Mouse (Mus musculus) limb, embryonic 11.5 days (tissue): Measurements from ENCODE around the gene Gas6. TPM values are rescaled to one million over a fixed set of nuclear protein-coding genes. Genes with fewer than 3 reads are reported as not detected.

Experiments
- ATAC-seq: fragments of 200-750 bp; cut with Nextera tagmentation; 2 replicates; pipeline ENCODE4 v1.8.0; 2017; ENCODE audit warnings: low read depth; ENCODE audit not compliant: insufficient number of reproducible peaks, low FRiP score, low TSS enrichment
- DNase-seq: peaks from one replicate; pipeline ENCODE4 v3.0.0-alpha.2; 2015; ENCODE audit warnings: low spot score
- H3K27ac ChIP-seq: fragments of 300-500 bp; sonication (generic); replicated peaks from 2 replicates; pipeline ENCODE4 v1.5.1; 2014; ENCODE audit warnings: low read depth, mild to moderate bottlenecking, low read length
- H3K27me3 ChIP-seq: fragments of 300-500 bp; sonication (generic); 2 replicates; pipeline ENCODE4 v1.6.1; 2014; ENCODE audit warnings: mild to moderate bottlenecking, low read length, mixed read lengths; ENCODE audit not compliant: control insufficient read depth, insufficient read depth
- H3K36me3 ChIP-seq: fragments of 300-500 bp; sonication (generic); 2 replicates; pipeline ENCODE4 v1.6.1; 2014; ENCODE audit warnings: mild to moderate bottlenecking, low read length, moderate library complexity, mixed read lengths; ENCODE audit not compliant: control insufficient read depth, insufficient read depth
- H3K4me1 ChIP-seq: fragments of 300-500 bp; sonication (generic); 2 replicates; pipeline ENCODE4 v1.6.1; 2014; ENCODE audit warnings: low read length, mixed read lengths; ENCODE audit not compliant: control insufficient read depth, insufficient read depth
- H3K4me2 ChIP-seq: fragments of 300-500 bp; sonication (generic); 2 replicates; pipeline ENCODE4 v1.6.1; 2014; ENCODE audit warnings: low read depth, mild to moderate bottlenecking, moderate library complexity; ENCODE audit not compliant: severe bottlenecking
- H3K4me3 ChIP-seq: fragments of 300-500 bp; sonication (generic); 2 replicates; pipeline ENCODE4 v1.5.1; 2014; ENCODE audit warnings: low read depth, low read length
- H3K9ac ChIP-seq: fragments of 300-500 bp; sonication (generic); 2 replicates; pipeline ENCODE4 v1.6.1; 2014; ENCODE audit warnings: mild to moderate bottlenecking, low read length
- H3K9me3 ChIP-seq: fragments of 300-500 bp; sonication (generic); 2 replicates; pipeline ENCODE4 v1.6.1; 2016; ENCODE audit warnings: low read length; ENCODE audit not compliant: control insufficient read depth
- WGBS: fragments of 180-500 bp; shearing (Covaris S2); extraction: QIAGEN DNeasy Blood & Tissue Kit; methylation state at CpG from one replicate; pipeline ENCODE4 v1.1.7; 2014; 5-methylcytosine and 5-hydroxymethylcytosine counted together
- polyA plus RNA-seq: library from polyadenylated mRNA; unstranded; fragments of >200 nt; fragmentation: Nextera tagmentation; extraction: Ambion mirVana; gene quantifications from 2 replicates; pipeline ENCODE4 v1.2.1, GENCODE M21; 2014

Gas6 gene
- polyA plus RNA-seq, 1 experiment from 2014 or later, result 3.2 TPM

DNA sequence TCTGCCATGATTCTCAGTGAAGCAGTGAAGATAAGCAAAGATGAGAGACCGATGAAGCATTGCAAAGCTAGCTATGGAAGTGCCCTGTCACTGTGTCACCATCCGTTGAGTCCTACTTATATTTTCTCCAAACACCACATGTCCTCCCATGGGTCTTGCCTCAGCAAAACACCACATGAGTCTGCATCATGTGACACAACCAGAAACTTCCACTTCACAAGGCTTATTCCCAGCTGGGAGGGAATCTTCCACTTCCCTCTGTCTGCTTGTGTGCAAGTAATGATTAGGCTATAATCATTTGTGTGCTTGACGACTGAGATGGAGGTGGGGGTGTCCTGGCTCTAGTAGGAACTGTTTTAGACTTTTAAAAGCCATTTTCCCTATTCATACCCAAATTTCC is 6.9 kb upstream of the Gas6 start:
- Histone ChIP-seq H3K4me2 (no peak overlapping the region), H3K27me3 (no peaks in the 10 kb centered on the region), H3K36me3 (no peaks in the 10 kb centered on the region), H3K27ac (no peak overlapping the region), H3K4me3 (no peak overlapping the region), H3K9ac (no peak overlapping the region), H3K4me1 (no peaks in the 10 kb centered on the region), H3K9me3 (no peaks in the 10 kb centered on the region)
- WGBS, result 82% methylated on average over 3 of the region's 3 CpGs
- DNase-seq, result no peak
- ATAC-seq, result no peak

DNA sequence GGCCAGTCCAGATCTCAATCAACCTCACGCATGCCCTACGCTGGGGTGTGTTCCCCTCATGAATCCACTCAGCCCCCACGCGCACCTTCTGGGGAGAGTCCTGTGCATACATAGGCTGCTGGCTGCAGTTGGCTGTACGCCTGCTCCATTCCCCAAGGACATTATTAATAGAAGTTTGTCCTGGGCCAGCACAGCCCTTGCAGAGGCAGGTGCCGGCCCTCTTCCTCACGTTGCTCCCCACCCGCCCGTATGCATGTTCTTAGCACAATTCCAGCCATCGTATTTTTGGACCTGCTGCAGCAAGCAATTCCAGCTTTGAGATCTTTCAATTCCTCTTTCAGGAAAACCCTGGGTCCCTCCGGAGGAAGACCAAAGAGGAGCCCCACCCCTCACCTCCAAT is 1.3 kb downstream of the Gas6 start:
- no peaks in the 10 kb centered on the region for H3K36me3 ChIP-seq
- H3K4me2 ChIP-seq, result no peak overlapping the region
- no peak overlapping the region for H3K9ac ChIP-seq
- ATAC-seq (no peak), DNase-seq (no peak)
- H3K27me3 ChIP-seq, result peaks cover 26% of the 10 kb centered on the region
- H3K9me3 ChIP-seq, result no peaks in the 10 kb centered on the region
- H3K27ac ChIP-seq, result no peak overlapping the region
- 0 out of 2 replicates have a peak, but pooled peaks cover 4% of the 10 kb centered on the region for H3K4me1 ChIP-seq
- 56% methylated on average over 11 of the region's 11 CpGs for WGBS
- no peak overlapping the region for H3K4me3 ChIP-seq

DNA sequence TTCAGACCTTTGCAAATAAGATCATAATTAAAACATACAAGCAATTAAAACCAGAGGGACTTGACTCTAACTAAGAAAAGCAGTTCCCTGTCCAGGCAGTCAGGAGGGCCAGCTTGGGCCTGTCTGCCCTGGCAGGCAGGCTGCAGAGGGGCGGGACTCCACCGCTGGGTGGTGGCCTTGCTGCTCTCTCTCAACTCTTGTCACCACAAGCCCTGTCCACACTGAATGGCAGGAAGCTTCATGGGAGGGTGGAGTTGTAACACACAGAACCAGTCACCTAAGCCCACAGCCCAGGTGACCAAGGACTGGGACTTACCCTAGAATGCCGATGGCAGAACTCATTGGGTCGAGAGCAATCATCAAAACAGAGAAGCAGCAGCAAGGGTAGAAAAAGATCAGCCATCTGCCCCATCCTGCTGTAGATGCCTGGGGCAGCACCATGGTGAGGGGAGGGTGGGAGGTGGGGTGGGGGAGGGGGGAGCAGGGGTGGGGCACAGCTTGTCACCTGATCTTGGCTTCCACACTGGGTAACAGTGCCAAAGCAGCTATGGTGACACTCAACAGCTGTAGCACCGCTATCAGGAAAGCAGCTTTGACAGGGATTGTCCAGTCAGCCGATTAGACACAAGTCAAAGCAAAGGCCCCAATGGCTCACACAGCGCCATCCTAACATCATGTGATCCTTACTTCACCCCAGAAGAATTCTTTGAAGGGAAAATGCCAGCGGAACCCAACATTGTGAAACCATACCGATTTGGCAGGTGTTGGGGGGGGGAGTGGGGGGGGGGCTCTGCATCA is 1.9 kb downstream of the Gas6 start:
- DNase-seq (no peak), ATAC-seq (no peak; the same call in 1 of the 2 replicates)
- 52% methylated on average over 9 of the region's 9 CpGs for WGBS
- Histone ChIP-seq H3K9me3 (no peaks in the 10 kb centered on the region), H3K4me1 (0 out of 2 replicates have a peak, but pooled peaks cover 4% of the 10 kb centered on the region), H3K4me2 (no peak overlapping the region), H3K4me3 (no peak overlapping the region), H3K27ac (no peak overlapping the region), H3K27me3 (peaks cover 26% of the 10 kb centered on the region), H3K9ac (no peak overlapping the region), H3K36me3 (no peaks in the 10 kb centered on the region)

DNA sequence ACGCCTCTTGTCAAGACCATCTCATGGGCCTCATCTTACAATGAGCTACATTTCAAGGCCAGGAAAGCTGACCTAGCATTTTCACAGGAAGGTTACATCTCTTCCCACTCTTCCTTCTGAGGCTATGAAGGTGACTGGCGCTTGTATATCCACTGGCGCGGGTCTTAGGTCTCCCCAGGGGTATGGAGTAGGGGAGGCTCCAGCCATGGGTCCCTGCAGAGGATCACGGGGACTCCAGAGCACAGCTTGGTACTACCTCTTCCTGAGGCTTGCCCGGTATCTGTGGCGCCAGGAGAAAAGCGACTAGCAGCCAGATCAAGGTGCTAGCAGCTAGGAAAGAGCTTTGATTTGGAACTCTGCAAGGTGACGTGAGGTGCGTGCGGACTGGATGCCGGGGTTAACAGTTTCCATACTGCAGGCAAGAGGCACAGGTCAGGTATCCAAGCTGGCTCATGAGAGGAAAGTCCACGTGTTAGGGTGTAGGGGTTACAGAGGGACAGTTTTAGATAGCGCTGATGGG is 2.7 kb downstream of the Gas6 start:
- Histone ChIP-seq H3K27me3 (peaks cover 26% of the 10 kb centered on the region), H3K4me3 (no peak overlapping the region), H3K4me2 (no peak overlapping the region), H3K9ac (no peak overlapping the region), H3K9me3 (no peaks in the 10 kb centered on the region), H3K27ac (no peak overlapping the region), H3K36me3 (no peaks in the 10 kb centered on the region), H3K4me1 (0 out of 2 replicates have a peak, but pooled peaks cover 4% of the 10 kb centered on the region)
- 81% methylated on average over 14 of the region's 14 CpGs for WGBS
- ATAC-seq, result no peak
- DNase-seq, result no peak

DNA sequence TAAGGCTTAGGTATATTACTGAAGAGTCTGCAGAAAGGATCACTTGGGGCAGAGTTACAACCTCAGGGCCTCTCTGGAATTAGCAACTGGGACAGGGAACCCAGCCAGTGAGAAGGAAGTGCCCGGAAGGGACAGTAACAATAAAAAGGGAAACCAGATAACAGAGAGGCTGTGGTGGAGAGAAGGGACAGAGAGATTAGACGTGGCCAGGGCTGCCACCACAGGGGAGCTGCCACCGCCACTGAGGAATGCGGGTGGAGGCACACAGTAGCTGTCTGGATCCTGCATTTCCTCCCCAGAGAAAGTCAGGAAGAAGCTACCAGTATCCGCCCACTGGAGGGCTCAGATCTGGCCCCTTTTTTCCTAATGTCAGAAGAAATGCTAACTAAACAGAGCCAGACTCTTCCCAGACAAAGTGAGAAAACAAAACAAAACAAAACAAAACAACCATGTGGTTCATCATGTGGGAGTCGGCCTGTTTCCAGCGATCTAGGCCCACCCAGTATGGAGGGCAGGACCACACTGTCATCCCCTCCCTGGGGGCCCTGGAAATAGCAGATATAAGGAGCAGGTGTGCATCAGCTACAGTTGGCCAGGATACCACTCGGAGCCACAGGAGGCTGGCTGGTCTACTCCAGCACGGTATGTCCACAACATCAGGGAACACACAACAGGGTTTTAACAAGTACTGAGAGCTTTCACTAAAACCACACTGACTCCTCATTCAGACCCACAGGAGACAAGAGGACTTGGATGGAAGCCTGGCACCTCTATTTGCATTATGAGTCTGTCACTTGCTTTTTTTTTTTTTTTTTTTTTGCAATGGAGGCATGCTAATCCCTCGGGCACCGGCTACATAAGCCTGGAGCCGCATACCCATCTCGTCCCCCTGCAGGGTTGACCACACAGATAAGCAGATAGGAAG is 4.0 kb downstream of the Gas6 start:
- DNase-seq (no peak), ATAC-seq (no peak)
- H3K9me3 ChIP-seq, result no peaks in the 10 kb centered on the region
- 0 out of 2 replicates have a peak, but pooled peaks cover 4% of the 10 kb centered on the region for H3K4me1 ChIP-seq
- H3K36me3 ChIP-seq, result no peaks in the 10 kb centered on the region
- H3K27ac ChIP-seq, result no peak overlapping the region
- peaks cover 26% of the 10 kb centered on the region for H3K27me3 ChIP-seq
- H3K9ac ChIP-seq, result no peak overlapping the region
- 46% methylated on average over 13 of the region's 13 CpGs for WGBS
- H3K4me2 ChIP-seq, result no peak overlapping the region
- H3K4me3 ChIP-seq, result no peak overlapping the region

DNA sequence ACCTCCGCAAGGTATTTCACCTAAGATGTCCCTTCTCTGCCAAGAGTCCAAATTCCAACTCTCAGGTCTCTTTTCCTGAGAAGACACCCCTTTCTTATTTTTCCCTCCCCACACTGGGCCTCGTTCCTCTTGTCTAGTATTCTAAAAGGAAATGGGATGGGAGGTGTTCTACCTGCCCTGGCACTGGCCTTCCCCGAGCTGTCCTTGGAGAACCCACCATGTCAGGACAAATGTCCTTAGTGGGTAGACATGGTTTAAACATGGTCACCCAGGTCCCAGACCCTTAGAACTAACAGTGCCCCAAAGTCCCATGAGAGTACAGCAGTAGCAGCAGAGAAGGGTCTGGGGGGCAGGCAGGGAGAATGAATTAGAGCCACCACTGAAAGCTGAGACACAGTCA is 4.9 kb downstream of the Gas6 start:
- H3K4me1 ChIP-seq, result 0 out of 2 replicates have a peak, but pooled peaks cover 4% of the 10 kb centered on the region
- no peak overlapping the region for H3K27ac ChIP-seq
- H3K27me3 ChIP-seq, result peaks cover 20% of the 10 kb centered on the region
- WGBS, result 82% methylated on average over 3 of the region's 3 CpGs
- H3K4me3 ChIP-seq, result no peak overlapping the region
- ATAC-seq (no peak), DNase-seq (no peak)
- H3K36me3 ChIP-seq, result no peaks in the 10 kb centered on the region
- H3K4me2 ChIP-seq, result no peak overlapping the region
- H3K9ac ChIP-seq, result no peak overlapping the region
- H3K9me3 ChIP-seq, result no peaks in the 10 kb centered on the region

DNA sequence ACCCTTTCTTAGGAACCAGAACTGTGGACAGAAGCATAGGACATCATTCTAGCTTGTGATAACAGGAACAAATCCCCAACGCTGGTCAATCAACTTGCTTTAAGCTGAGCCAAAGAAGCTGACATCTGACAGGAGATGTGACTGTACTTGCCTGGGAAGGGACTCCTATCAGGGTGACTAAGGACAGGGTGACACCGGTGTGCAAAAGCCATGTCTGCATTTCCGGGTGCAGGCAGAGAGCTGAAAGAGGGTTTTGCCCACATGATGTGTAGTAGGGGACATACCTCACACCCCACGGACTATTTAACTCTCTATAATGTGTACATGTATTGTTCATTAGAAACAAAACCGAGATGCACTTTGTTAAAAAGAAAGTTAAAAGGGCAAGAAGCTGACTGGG is 11.1 kb downstream of the Gas6 start:
- no peaks in the 10 kb centered on the region for H3K4me1 ChIP-seq
- H3K27ac ChIP-seq, result no peak overlapping the region
- H3K4me3 ChIP-seq, result no peak overlapping the region
- 85% methylated on average over 5 of the region's 5 CpGs for WGBS
- H3K9ac ChIP-seq, result no peak overlapping the region
- no peaks in the 10 kb centered on the region for H3K36me3 ChIP-seq
- no peaks in the 10 kb centered on the region for H3K9me3 ChIP-seq
- no peak overlapping the region for H3K4me2 ChIP-seq
- ATAC-seq (no peak), DNase-seq (no peak)
- H3K27me3 ChIP-seq, result no peaks in the 10 kb centered on the region

DNA sequence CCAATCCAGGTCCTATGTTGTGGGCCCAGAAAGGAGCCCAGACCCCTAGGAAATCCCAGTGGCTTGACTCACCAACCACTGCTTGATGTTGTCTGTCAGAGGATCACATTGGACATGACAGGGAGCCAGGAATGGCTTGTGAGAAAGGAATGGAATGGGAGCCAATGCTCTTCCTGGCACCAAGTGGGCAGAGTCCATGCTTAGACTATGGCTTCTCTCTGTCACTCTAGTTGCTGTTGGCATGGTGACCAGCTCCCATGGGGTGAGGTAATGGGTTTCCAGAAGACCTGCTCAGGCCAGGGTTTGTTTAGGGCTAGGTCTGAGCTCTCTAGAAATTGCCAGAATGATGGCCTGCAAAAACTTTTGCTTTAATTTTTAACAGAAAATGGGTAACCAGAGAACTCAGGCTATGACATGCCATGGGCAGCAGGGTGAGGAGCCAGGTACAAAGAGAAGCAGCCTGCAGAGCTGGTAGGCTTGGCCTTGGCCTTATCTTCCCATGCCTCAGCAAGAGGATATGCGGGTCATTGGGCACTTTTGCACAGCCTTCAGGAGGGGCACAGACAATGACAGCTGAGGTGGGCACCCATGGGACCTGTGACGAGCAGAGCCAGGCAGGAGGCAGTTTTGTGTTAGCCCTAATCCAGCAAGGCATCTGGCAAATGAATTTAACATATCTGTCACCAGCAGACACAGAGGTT is 12.0 kb downstream of the Gas6 start:
- ATAC-seq, result no peak
- Histone ChIP-seq H3K4me2 (no peak overlapping the region), H3K27ac (no peak overlapping the region), H3K4me3 (no peak overlapping the region), H3K4me1 (no peaks in the 10 kb centered on the region), H3K9me3 (no peaks in the 10 kb centered on the region), H3K9ac (no peak overlapping the region), H3K27me3 (no peaks in the 10 kb centered on the region), H3K36me3 (no peaks in the 10 kb centered on the region)
- 76% methylated on average over 2 of the region's 2 CpGs for WGBS
- DNase-seq, result no peak
